23 mouse cellular contexts compared by ENCODE assay signal in genomic region chr5:115580229-115581001, GRCm38 (mm10).
"Had no signal": no experiment of that assay in that cellular context is flagged by ENCODE, and none has a peak within 500 bp of the region (broad histone marks: within the 10 kb centered on the region; RNA-seq: fewer than 3 reads in every experiment).

No protein-coding gene starts in this region.

- H3K4me1 ChIP-seq: limb, embryonic 10.5 days; limb, embryonic 13.5 days; midbrain, embryonic 10.5 days; midbrain, embryonic 13.5 days; neural tube, embryonic 13.5 days had no signal

- H3K4me3 ChIP-seq: layer of hippocampus, adult 2 months; limb, embryonic 10.5 days; limb, embryonic 13.5 days; megakaryocyte, embryonic 14.5 days; midbrain, embryonic 10.5 days; midbrain, embryonic 13.5 days; myocyte; neural tube, embryonic 13.5 days had no signal

- H3K9ac ChIP-seq: limb, embryonic 13.5 days; liver, embryonic 14.5 days; liver, postnatal 0 days; lung, embryonic 14.5 days; midbrain, embryonic 13.5 days; neural tube, embryonic 13.5 days had no signal

- ATAC-seq: liver, postnatal 0 days; lung, postnatal 0 days; midbrain, embryonic 13.5 days; midbrain, embryonic 16.5 days had no signal

- H3K9me3 ChIP-seq: limb, embryonic 10.5 days had no signal

- H3K4me2 ChIP-seq: limb, embryonic 13.5 days; lung, embryonic 14.5 days; midbrain, embryonic 13.5 days; neural tube, embryonic 13.5 days had no signal

- DNase-seq: kidney, adult 2 months; kidney, postnatal 25 days; layer of hippocampus, adult 9-11 months; liver; liver, postnatal 0 days; lung, embryonic 14.5 days; lung, postnatal 36 days; retina, postnatal 1 day; right cerebral cortex, postnatal 25 days; spleen, adult 18-20 months; thymus, postnatal 25 days had no signal

- H3K27ac ChIP-seq: kidney, postnatal 0 days; layer of hippocampus, adult 2 months; limb, embryonic 10.5 days; limb, embryonic 13.5 days; liver, embryonic 14.5 days; midbrain, embryonic 10.5 days; midbrain, embryonic 13.5 days; neural tube, embryonic 13.5 days had no signal

- H3K27me3 ChIP-seq: limb, embryonic 13.5 days; megakaryocyte, embryonic 14.5 days; midbrain, embryonic 13.5 days; neural tube, embryonic 13.5 days had no signal
